Comparison of ENCODE assay signal across 8 mouse cellular contexts in genomic region chr17:33717982-33718381, GRCm38 (mm10). TPM values are rescaled to one million over a fixed set of nuclear protein-coding genes. Genes with fewer than 3 reads are reported as not detected.
DNase-seq lines count a peak whose midpoint lies in the region; ATAC-seq and TF ChIP-seq lines count a peak whose summit lies in the region.

No protein-coding gene starts in this region.

- DNase-seq in embryo, embryonic 10 days (ENCODE audit: low spot score): peak; percentile 10
- no peak for DNase-seq in embryo, embryonic 11 days
- DNase-seq in testis, postnatal 14 days (ENCODE audit: low spot score): no peak
- peak; percentile 85 for DNase-seq in liver, adult 2 months (ENCODE audit: extremely low read depth, low read depth, low spot score)
- no peak for DNase-seq in right cerebral cortex, postnatal 25 days
- no peak for DNase-seq in frontal cortex, postnatal 14 days (ENCODE audit: low spot score in 2 of 2)

- H3K27me3 ChIP-seq in testis, adult 2 months (ENCODE audit: control insufficient read depth, insufficient read depth, low read length): no peaks in the 10 kb centered on the region
- no peaks in the 10 kb centered on the region for H3K27me3 ChIP-seq in liver, adult 2 months (ENCODE audit: control insufficient read depth, insufficient read depth, low read length)

- H3K27ac ChIP-seq in testis, adult 2 months (ENCODE audit: control insufficient read depth, insufficient read depth, low read depth, low read length): peak overlapping the region; percentile 58
- peak overlapping the region; percentile 96 for H3K27ac ChIP-seq in liver, adult 2 months (replicated peaks; ENCODE audit: insufficient read depth, low read depth, low read length)

- H3K36me3 ChIP-seq in testis, adult 2 months (ENCODE audit: control insufficient read depth, insufficient read depth, low read length): no peaks in the 10 kb centered on the region
- H3K36me3 ChIP-seq in liver, adult 2 months (ENCODE audit: control insufficient read depth, insufficient read depth, low read length): no peaks in the 10 kb centered on the region

- under 1% methylated on average over 8 of the region's 8 CpGs for WGBS in liver, adult 2 months

- ATAC-seq in megakaryocyte-erythroid progenitor cell, adult 5-6 weeks (replicated peaks; ENCODE audit: low FRiP score, low TSS enrichment, poor library complexity, severe bottlenecking): no peak

- TF ChIP-seq POLR2A in testis, adult 2 months (IDR thresholded peaks at IDR 0.05; ENCODE audit: control insufficient read depth, low read depth, low read length): no peak
- no peak for TF ChIP-seq POLR2A in liver, adult 2 months (IDR thresholded peaks at IDR 0.05; ENCODE audit: extremely low read depth, insufficient read depth, low read length)

- H3K4me3 ChIP-seq in testis, adult 2 months (ENCODE audit: control insufficient read depth, low read depth, low read length): peak overlapping the region; percentile 88
- H3K4me3 ChIP-seq in liver, adult 2 months (ENCODE audit: insufficient read depth, low read depth, low read length): peak overlapping the region; percentile 75

- H3K9ac ChIP-seq in liver, adult 2 months (ENCODE audit: low read depth, low read length): peak overlapping the region; percentile 83

- peaks cover 2% of the 10 kb centered on the region; the same call in 1 of the 2 replicates for H3K79me2 ChIP-seq in liver, adult 2 months (ENCODE audit: control insufficient read depth, insufficient read depth, low read length)

- no peaks in the 10 kb centered on the region; the same call in 1 of the 2 replicates for H3K4me1 ChIP-seq in testis, adult 2 months (ENCODE audit: control insufficient read depth, insufficient read depth, low read length)
- peaks cover 10% of the 10 kb centered on the region for H3K4me1 ChIP-seq in liver, adult 2 months (ENCODE audit: control insufficient read depth, insufficient read depth, low read length)

- TF ChIP-seq CTCF in testis, adult 2 months (IDR thresholded peaks at IDR 0.05; ENCODE audit: control insufficient read depth, insufficient read depth, insufficient replicate concordance, low read depth, low read length): no peak
- no peak for TF ChIP-seq CTCF in liver, adult 2 months (IDR thresholded peaks at IDR 0.05; ENCODE audit: low read depth, low read length)

RNA-seq across cellular contexts. Expression of gene March2, which starts 0.5 kb away (rescaled TPM):
- polyA plus RNA-seq in testis, adult 2 months (2012; rRNA removed): 92.4 and 96.3 TPM in 2 replicates
- total RNA-seq in liver, adult 2 months (2014; rRNA removed): 65.1 and 71.2 TPM in 2 replicates
- polyA plus RNA-seq in liver, adult 2 months (2012; rRNA removed): 92.3 and 94.0 TPM in 2 replicates
- total RNA-seq in megakaryocyte-erythroid progenitor cell, adult 5-6 weeks (2014; fragmentation: Nextera tagmentation): 53.7 and 55.5 TPM in 2 replicates
- total RNA-seq in megakaryocyte-erythroid progenitor cell, adult 5-6 weeks (2017): 33.4 and 48.1 TPM in 2 replicates

RNA-seq across cellular contexts. Expression of gene Hnrnpm, which starts 31.3 kb away (rescaled TPM):
- polyA plus RNA-seq in testis, adult 2 months (2012; rRNA removed): 75.6 and 92.2 TPM in 2 replicates
- total RNA-seq in liver, adult 2 months (2014; rRNA removed): 49.9 and 53.7 TPM in 2 replicates
- 28.0 and 33.6 TPM in 2 replicates for polyA plus RNA-seq in liver, adult 2 months (2012; rRNA removed)
- 579 and 611 TPM in 2 replicates for total RNA-seq in megakaryocyte-erythroid progenitor cell, adult 5-6 weeks (2014; fragmentation: Nextera tagmentation)
- total RNA-seq in megakaryocyte-erythroid progenitor cell, adult 5-6 weeks (2017): 338 and 437 TPM in 2 replicates

RNA-seq across cellular contexts. Expression of gene Rab11b, which starts 42.3 kb away (rescaled TPM):
- 184 and 196 TPM in 2 replicates for polyA plus RNA-seq in testis, adult 2 months (2012; rRNA removed)
- total RNA-seq in liver, adult 2 months (2014; rRNA removed): 23.3 and 45.2 TPM in 2 replicates
- 168 and 177 TPM in 2 replicates for polyA plus RNA-seq in liver, adult 2 months (2012; rRNA removed)
- 98.0 and 144 TPM in 2 replicates for total RNA-seq in megakaryocyte-erythroid progenitor cell, adult 5-6 weeks (2014; fragmentation: Nextera tagmentation)
- total RNA-seq in megakaryocyte-erythroid progenitor cell, adult 5-6 weeks (2017): 27.5 and 33.0 TPM in 2 replicates

Comparison
In these comparisons a context has a peak if more than half of its experiments do, and no peak if none do; other contexts are left out.
1. DNase-seq: peak in embryo, embryonic 10 days (single experiment) and liver, adult 2 months (single experiment); none in embryo, embryonic 11 days (single experiment), testis, postnatal 14 days (single experiment), right cerebral cortex, postnatal 25 days (single experiment) and frontal cortex, postnatal 14 days (0 of 2).